Mouse (Mus musculus) MN1 (cell line): ENCODE results near the gene Gfpt1.
"Not testable (repeated sequence)": the region's sequence is repeated elsewhere in the genome, so short reads cannot be mapped to it uniquely, and the experiment has no call there.

Experiments
- DNase-seq: peaks from one replicate; pipeline ENCODE4 v3.0.0-alpha.2; 2016; ENCODE audit warnings: low spot score

Gene Gfpt1

DNA sequence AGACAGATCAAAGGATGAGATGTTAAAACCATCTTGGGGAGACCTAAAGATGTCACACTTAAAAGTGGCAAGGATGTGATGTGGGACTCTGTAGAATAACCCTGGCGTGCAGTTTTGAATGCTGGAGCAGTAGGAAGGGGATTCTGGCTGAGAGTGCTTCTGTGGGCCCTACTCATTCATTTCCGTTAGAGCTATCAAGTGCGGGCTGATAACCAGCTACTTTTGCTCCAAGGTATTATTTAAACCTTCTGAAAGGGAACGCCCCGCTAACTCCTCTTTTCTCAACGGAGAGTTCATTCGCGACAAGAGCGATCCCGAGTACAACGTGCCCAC is 676 bp upstream of the Gfpt1 start:
- DNase-seq = no peak

DNA sequence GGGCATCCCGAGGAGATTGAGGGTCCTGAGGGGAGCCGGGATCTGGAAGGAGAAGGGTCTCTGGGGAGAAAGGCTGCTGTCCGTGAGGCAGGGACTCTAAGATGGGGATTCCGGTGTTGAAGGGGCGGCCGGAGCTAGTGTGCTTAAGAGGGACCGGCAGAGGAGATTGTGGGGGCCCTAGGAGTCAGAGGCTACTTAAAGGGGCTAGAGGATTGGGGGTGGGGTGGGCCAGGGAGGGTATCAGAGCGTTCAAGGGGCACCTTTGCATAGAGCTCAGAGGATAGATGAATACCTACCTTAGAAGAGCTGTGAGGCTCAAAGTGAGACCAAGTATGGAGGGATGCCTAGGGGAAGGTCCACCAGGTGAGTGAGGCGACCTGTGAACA is 478 bp downstream of the Gfpt1 start:
- peak; percentile 13 for DNase-seq

DNA sequence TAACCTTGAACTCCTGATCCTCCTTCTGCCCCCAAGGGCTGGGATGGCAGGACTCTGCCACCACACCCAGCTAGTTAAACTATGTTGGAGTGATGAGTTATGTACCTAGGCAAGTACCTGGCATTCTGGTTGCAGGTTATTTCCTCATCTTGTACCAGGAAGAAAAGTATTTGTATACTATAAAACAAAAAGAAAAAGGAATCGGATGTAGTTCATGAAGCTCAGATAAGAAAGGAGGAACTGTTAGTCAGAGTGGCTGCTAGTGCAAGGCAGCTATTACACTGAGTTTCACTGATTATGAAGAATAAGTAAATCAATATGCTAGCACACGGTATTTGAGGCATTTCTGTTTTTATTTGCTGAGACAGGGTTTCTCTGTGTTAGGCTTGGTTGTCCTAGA is 2.2 kb downstream of the Gfpt1 start:
- no peak for DNase-seq

DNA sequence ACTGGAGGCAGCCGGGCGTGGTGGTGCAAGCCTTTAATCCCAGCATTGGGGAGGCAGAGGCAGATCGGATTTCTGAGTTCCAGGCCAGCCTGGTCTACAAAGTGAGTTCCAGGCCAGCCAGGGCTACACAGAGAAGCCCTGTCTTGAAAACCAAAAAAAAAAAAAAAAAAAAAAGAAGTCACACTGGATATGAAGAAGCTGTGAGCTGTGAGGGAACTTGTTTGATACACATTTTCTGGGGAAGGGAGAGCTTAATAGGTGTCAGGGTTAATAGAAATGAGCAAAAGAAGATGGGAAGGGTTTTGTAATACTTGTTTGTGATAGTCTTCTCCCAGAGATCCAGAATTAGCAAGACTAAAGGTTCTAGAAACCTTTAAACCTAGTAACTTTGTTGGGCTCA is 2.9 kb downstream of the Gfpt1 start:
- no peak for DNase-seq

DNA sequence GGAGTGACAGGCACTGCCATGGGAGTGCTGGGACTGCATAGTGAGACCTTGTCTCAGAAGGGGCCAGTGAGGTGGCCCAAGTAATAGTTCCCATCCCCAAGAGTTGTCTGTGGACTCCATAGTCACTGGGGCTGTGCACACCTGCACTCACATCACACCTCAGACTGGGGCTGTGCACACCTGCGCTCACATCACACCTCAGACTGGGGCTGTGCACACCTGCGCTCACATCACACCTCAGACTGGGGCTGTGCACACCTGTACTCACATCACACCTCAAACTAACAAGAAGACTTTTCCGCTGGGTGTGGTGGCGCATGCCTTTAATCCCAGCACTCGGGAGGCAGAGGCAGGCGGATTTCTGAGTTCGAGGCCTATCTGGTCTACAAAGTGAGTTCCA is 6.1 kb downstream of the Gfpt1 start:
- DNase-seq = not testable (repeated sequence)

DNA sequence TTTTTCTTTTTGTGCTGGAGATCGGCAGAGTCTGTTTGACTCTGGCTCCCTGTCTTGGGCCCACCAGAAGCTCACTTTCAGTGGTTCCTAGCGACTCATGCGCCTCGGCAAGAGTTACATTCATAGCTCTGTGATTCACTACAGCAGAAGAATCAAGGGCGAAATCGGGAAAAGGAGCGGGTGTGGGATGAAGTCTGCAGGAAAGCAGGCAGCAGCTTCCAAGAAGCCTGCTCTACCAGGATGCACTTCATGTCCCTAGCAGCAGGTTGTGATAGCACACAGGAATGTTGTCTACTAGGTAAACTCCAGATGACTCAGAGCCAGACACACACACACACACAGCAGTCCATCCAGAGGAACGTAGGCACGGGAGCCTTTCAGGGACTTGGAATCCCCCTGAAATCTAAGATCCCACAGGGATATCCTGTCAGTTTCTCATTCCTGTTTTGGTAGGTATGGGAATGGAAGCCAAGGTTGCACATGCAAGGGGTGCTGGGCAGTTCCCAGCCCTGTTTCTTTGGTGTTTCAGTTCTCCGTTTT is 9.3 kb downstream of the Gfpt1 start:
- no peak for DNase-seq

DNA sequence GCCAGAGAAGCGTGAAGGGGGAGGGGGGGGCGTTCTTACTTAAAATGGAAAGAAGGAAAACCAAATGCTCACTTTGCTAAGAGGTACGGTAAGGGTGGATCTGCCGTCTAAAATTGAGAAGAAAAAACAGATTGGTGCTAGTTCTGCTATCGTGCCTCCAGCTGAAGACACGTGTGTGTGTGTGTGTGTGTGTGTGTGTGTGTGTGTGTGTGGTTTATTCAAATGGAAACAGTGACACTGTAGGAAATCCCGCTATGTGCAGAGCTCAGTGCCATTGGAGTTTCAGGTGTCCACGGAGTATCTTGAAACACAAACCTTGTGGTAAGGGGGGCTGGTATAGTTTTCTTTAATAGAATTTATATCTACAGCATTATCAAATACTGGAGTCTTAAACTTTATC is 11.5 kb downstream of the Gfpt1 start:
- DNase-seq = no peak

DNA sequence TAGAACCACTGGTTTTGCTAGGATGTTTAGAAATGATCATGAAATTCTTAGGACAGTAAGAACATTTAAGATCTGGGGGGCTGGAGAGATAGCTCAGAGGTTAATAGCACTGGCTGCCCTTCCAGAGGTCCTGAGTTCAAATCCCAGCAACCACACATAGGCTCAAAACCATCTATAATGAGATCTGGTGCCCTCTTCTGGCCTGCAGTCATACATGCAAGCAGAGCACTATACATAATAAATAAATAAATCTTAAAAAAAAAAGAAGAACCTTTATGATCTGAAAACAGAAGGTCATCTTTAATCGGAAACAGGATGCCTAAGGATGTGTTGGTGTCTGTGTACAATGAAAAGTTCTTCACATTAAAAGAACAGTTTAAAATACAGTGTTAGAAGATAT is 17.1 kb downstream of the Gfpt1 start:
- DNase-seq = no peak

DNA sequence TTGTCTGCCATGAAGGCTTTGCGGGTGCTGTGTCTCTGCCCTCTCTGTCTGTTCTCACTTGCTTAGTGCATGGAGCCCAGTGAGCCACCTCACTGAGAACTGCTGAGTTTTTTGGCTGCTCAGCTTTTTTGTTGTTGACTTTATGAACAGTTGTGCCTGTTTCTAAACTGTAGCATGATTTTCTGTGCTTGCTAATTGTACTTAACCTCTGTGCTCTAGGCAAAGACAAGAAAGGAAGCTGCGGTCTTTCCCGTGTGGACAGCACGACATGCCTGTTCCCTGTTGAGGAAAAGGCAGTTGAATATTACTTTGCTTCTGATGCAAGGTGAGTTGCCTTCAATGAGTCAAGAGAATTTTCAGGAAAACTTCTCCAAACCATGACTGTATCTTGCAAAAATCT is 20.9 kb downstream of the Gfpt1 start:
- DNase-seq = no peak

DNA sequence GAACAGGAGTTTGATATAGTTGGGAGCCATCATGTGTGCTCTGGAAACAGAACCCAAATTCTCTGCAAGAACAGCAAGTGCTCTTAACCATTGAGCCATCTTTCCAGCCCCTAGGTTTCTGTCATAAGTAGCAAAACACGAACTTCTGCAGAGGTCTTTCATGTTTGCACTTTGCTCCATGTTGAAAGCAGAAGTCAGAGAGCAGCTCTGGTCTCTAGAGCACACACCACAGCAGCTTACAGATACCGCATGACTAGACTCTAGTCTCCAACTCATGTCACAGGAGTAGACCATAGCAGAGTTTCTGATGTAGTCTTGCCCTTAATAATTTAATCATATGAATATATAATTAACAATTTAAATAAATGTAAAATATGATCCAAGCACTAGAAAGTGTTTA is 25.6 kb downstream of the Gfpt1 start:
- DNase-seq = no peak

DNA sequence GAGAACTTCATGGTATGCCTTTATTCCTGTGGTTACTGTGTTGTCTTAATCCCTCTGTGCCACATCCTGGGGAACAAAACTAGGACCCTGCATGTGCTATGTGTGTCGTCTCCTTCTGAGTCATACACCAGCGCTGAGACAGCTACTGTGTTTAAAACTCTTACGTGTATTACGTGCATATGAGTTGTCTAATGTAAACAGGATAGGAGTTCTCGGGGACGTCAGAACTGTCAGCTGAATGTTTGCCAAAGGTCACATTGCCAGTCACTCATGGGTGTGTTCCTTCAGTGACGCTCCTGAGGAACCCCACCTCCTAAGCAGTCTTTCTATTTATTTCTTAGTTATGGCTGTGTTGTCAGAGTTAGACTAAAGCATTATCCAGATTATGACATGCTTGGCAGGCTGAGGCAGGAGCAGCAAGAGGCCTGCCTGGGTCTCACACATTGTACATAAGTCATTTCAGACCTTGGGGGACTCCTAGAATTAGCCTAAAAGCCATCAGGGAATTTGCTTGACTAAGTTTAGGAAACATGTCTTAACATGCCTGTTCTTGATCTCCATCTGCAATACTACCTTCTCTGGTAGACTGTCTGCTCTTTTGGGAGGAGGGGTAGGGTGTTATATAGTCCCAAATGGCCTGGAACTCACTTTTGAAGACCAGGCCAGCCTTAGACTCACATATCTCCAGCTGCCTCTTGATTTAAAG is 26.7 kb downstream of the Gfpt1 start:
- DNase-seq = no peak

DNA sequence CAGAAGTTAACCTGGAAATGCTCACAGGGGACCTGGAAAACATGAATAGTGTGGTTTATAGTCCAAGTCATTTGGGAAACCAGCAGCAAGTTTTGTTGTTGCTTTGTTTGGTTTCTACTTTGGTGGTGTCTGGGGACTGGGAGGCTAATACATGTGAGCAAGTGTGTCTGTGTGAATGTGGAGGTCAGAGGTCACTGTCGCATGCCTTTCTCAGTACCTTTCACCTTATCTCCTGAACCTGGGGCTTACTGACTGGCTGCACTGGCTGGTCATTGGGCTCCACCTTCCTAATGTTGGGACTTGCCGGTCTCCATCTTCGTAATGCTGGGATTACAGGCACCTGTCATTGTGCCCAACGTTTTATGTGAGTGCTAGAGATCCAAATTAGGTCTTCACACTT is 28.0 kb downstream of the Gfpt1 start:
- DNase-seq = no peak

DNA sequence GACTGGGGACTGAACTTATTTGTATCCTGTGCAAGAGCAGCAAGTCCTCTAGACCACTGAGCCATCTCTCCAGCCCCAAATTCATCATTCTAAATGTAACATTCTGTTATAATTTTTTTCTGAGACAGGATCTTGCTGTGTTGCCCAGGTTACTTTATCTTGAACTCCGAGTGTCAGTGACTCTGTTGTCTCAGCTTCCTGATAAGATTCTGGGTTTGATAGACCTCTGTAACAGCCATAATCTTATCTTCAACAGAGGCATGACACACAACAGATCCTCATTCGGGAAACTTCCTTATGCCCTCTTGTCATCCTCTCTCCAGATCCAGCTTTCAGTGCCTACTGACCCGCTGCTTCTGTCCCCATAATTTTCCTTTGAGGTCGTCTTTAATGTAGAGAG is 30.1 kb downstream of the Gfpt1 start:
- no peak for DNase-seq

DNA sequence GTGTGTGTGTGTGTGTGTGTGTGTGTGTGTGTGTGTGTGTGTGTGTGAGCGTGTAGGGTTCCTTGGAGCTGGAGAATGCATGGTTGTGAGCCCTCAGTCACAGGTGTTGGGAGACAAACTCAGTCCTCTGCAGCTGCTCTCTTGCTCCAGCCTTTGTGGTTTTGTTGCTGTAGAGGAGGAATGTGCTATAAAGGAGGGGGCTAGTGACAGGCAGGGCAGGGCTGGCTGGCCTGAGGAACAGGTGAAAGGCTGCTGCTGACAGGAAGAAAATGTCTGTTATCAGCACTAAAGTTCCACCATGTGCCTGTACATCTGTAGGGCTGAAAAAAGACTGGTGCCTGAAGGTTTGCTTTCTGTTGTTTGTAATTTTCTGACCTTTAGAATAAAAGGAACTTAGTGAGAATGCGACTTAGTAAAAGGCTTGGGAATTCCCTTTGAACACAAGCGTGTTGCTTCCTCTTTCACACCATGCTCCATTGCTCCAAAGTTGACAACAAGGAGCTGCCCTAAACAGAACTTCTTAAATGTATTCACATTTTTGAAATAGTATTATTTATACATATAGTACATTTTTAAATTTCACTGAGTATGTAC is 32.5 kb downstream of the Gfpt1 start:
- DNase-seq = no peak

DNA sequence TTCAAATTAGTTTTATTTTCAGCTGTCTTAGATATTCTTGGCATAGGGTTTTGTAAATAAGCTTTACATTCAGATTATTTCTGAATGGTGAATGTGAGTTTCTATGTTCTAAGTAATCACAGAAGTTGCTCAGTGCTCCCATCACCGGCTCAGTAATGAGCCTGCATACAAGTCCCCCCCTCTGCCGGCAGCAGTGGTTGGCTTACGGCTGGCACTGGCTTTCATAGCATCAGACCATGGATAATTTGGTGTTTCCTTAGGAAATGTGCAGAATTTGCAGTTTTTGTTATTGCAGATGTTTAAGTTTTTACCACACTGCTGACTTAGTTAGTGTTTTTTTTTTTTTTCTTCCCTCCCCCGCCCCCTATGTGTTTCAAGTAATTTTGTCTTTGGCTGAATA is 36.8 kb downstream of the Gfpt1 start:
- no peak for DNase-seq

DNA sequence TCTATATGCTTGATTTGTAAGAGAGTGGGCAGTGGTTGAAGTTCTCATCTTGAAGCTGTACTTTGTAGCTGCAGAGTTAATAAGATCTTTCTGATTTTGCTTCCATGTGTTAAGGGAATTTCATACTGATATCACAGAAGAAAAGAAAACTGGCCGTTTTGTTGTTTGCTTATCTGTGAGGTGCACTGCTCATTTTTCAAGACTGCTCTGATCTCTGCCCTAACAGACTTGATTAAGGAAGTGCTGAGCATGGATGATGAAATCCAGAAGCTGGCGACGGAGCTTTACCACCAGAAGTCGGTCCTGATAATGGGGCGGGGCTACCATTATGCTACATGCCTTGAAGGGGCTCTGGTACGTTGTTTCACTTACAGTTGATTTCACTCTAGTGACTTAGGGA is 42.4 kb downstream of the Gfpt1 start:
- peak; percentile 61 for DNase-seq

DNA sequence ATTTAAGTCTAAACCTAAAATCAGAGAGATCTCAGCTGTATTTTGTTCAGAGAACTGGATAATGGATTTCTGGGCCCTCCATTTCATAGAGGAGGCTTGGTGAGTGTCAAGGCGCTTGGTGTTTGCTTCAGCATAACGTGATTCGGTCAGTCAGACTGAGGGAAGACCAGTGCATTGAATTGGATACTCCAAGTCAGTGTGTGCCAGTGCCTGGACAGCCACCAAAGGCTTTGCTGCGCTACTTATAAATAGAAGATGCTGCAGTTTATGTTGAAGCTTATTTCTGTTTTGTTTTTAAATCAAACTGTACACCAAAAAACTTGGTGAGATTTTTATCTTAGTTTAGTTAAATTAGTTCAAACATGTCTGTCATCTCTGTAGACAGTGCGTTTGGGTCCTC is 45.7 kb downstream of the Gfpt1 start:
- DNase-seq = no peak

DNA sequence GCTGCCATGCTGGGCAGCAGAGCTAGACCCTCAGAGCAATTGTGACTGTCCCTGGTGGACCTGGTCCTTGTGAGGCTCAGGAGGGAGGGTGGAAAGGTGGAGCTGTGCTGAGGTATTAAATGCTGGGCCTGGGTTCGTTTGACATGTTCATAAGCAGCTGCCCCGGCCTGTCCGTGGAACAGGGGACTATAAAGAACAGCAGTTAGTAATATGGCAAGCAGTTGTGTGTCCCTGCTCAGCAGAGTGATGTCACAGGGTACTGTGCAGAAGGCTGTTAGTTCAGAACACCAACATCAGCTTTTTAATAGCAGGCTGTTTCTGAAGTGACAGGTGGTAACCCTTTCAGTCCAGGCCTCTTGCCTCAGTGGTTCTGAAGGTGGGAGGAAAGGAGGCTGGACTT is 48.2 kb downstream of the Gfpt1 start:
- no peak for DNase-seq

DNA sequence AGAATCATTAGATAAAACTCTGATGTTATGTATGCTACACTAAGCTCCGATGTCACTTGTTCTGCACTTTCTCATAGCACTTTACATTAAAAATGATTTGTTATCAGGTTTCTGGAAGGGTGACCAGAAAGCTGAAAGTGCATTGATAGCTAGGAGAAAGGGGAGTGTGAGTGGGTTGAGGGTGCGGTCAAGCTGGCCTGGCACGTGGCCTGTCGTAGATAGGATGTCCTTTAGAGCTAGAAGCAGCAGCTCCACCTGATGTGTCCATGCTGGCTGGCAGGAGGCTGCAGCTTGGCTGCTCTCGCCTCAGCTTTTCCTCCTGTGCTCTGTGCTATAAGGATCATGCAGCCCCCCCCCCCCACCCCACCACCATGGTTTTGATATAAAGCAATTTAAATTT is 49.8 kb downstream of the Gfpt1 start:
- DNase-seq = no peak

DNA sequence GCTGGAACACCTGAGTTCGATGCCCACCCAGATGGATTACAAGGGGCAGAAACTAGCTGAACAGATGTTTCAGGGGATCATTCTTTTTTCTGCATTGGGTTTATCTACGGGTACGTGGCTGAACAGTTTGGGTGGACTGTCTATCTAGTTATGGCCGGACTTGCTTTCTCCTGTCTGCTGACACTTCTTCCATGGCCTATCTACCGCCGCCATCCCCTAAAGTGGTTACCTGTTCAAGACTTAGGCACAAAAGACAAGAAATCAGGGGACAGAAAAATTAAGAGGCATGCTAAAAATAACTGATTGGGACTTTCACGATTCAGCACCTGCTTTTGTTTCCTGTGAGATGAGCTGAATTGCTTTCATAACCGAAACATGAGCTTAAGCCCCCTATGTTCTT is 51.0 kb downstream of the Gfpt1 start:
- not testable (repeated sequence) for DNase-seq

DNA sequence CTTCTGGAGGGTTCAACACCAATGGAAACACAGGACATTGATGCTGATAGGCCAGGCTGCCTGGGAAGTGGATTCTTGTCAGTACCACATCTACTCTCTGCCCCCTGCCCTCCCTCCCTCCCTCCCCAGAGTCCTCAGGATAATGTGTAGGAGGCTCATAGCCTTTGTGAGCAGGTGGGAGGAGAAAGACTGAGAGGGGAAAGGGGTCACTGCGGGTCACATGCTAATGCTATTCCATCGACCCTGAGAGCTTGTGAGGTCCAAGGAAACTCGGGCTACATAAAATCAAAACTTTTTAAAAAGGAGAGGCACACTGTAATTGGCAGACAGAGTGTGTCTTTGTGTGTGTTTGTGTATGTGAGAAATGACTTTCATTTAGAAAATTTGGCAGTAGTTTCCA is 56.6 kb downstream of the Gfpt1 start:
- no peak for DNase-seq

DNA sequence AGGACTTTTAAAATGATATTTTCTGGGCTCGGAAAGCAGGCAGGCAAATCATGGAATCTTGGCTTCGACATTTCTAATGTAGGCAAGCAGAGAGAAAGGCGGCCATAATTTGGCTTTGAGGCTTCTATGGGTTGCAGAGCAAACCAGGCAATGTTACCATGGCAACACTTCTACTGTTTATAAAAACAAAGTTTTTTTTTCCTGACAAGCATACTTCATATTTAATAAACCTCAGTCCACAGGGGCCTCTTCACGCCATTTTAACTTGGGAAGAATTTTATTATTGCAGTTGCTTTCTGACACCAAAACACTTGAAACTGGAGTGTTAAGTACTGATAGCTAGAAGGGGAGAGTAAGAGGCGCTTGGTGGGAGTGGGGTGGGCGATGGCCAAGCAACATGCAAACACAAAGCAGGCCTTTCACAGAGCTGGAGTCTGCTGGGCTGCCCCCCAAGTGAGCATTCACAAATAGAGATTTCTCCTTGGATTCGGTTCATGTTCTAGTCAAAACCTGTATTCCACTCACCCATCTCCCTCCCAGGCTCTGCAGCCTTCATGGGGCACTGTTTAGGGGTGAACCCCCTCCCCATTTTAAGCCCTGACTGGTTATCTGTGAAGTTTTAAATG is 57.1 kb downstream of the Gfpt1 start:
- DNase-seq = peak; percentile 54

DNA sequence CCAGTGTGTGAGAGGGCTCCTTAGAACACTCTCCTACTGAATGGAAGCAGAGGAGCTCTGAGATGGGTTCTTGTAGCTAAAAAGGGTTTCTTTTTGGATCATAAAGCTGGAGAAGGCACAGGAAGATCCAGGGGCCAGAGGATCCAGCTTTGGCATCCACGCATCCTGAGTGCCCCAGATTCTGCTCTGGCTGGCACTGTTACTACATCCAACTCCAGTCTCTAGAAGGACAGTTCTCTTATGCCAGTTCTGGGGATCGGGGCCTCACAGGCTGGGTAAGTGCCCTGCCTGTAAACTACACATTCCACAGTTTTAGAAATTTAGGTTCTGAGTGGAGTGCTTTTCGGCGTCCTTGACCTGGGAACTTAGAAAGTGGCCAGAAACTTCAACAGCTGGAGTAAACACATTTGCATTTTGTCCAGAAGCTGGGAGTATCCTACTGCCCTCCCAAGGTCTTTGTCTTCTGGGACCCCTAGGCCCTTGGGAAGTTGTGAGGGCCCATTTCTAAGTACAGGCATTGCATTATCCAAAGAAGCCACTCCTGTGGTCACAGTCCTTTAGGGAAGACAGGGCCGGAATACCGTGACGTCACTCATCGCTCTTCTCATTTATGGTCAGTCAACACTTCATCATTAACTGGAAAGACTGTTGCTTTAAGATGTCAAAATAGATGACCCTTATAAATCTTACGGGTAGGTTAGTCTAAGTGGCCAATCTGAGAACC is 57.8 kb downstream of the Gfpt1 start:
- DNase-seq = no peak
